Mouse (Mus musculus): ENCODE measurements around the gene Fndc3c1. TPM values are rescaled to one million over a fixed set of nuclear protein-coding genes. Genes with fewer than 3 reads are reported as not detected.
A peak's percentile ranks its signal among the peaks of the same experiment; 100 is the strongest.
"Not testable (repeated sequence)": the region's sequence is repeated elsewhere in the genome, so short reads cannot be mapped to it uniquely, and the experiment has no call there.

The Fndc3c1 gene
- polyA plus RNA-seq (2015; fragmentation: Nextera tagmentation; extraction: Ambion mirVana): 0.71 and 1.1 TPM in 2 replicates

GRCm38 (mm10) chrX:106485101-106485651 lies at the start of gene Fndc3c1:
Gene Fndc3c1 (minus strand): TSS chrX:106485401.
- Histone ChIP-seq H3K9ac (peak within 1 kb of the TSS; percentile 38; the same call in 1 of the 2 replicates), H3K4me3 (peak within 1 kb of the TSS; percentile 55), H3K9me3 (replicated peaks) (no peaks in the 10 kb centered on the region), H3K36me3 (no peaks in the 10 kb centered on the region), H3K4me1 (replicated peaks) (no peaks in the 10 kb centered on the region), H3K4me2 (peak within 1 kb of the TSS; percentile 81), H3K27ac (no peak within 1 kb of the TSS), H3K27me3 (peaks cover 6% of the 10 kb centered on the region; the same call in 1 of the 2 replicates)
- WGBS: 15% methylated on average over 31 of the region's 39 CpGs
- ATAC-seq (replicated peaks; ENCODE audit: insufficient number of reproducible peaks, insufficient read depth, low FRiP score, low read depth): peak; percentile 81

- H3K36me3 ChIP-seq: no peaks in the 10 kb centered on the region
- no peak overlapping the region for H3K4me2 ChIP-seq
- H3K9ac ChIP-seq: no peak overlapping the region
- no peak for ATAC-seq (replicated peaks; ENCODE audit: insufficient number of reproducible peaks, insufficient read depth, low FRiP score, low read depth)
- no peak overlapping the region for H3K27ac ChIP-seq
- 37% methylated on average over 10 of the region's 10 CpGs for WGBS
- H3K4me3 ChIP-seq: no peak overlapping the region
- no peaks in the 10 kb centered on the region for H3K4me1 ChIP-seq (replicated peaks)
- peaks cover 6% of the 10 kb centered on the region; the same call in 1 of the 2 replicates for H3K27me3 ChIP-seq
- no peaks in the 10 kb centered on the region for H3K9me3 ChIP-seq (replicated peaks)
Observed at GRCm38 (mm10) chrX:106486451-106486850, 1.2 kb upstream of the Fndc3c1 start.

DNA sequence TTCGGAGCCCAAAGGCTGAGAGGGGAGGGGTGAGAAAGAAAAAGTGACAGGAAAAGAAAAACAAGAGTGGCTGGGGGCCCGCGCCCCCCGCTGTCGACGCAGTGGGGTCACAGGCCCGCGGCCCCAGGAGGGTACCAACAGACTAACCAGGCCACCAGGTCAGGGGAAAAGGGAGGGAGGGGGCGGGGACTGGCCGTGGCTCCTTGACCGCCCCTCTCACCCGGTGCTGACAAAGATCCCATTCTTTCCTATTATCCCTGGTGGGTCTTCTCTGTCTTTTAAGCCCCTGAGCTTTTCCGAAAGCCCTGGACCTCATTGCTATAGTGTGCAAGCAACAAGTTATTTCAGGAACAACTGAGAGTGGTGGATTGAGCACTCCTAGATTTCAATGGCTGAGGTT lies 470 bp upstream of the Fndc3c1 start:
- peak overlapping the region; percentile 55 for H3K4me3 ChIP-seq
- H3K4me2 ChIP-seq: peak overlapping the region; percentile 81
- peaks cover 6% of the 10 kb centered on the region; the same call in 1 of the 2 replicates for H3K27me3 ChIP-seq
- H3K4me1 ChIP-seq (replicated peaks): no peaks in the 10 kb centered on the region
- 11% methylated on average over 13 of the region's 13 CpGs for WGBS
- H3K9ac ChIP-seq: 0 out of 2 replicates have a peak overlapping the region, but pooled peaks have one; percentile 38
- no peak overlapping the region for H3K27ac ChIP-seq
- no peaks in the 10 kb centered on the region for H3K36me3 ChIP-seq
- ATAC-seq (replicated peaks; ENCODE audit: insufficient number of reproducible peaks, insufficient read depth, low FRiP score, low read depth): 0 out of 2 replicates have a peak, but pooled peaks have one; percentile 39
- H3K9me3 ChIP-seq (replicated peaks): no peaks in the 10 kb centered on the region

DNA sequence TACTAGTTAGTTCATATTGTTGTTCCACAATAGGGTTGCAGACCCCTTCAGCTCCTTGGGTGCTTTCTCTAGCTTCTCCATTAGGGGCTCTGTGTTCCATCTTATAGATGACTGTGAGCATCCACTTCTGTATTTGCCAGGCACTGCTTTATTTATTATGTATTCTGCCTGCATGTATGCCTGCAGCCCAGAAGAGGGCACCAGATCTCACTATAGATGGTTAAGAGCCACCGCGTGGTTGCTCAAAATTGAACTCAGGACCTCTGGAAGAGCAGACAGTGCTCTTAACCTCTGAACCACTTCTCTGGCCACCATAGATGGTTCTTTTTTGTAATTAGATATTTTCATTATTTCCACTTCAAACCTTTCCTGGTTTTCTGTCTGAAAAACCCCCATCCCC lies 5.3 kb downstream of the Fndc3c1 start:
- not testable (repeated sequence) for ATAC-seq (replicated peaks; ENCODE audit: insufficient number of reproducible peaks, insufficient read depth, low FRiP score, low read depth); H3K36me3 ChIP-seq; H3K4me3 ChIP-seq; H3K4me1 ChIP-seq (replicated peaks); H3K4me2 ChIP-seq; H3K9ac ChIP-seq; H3K9me3 ChIP-seq (replicated peaks); H3K27ac ChIP-seq; H3K27me3 ChIP-seq
- WGBS: 41% methylated on average over 2 of the region's 2 CpGs

DNA sequence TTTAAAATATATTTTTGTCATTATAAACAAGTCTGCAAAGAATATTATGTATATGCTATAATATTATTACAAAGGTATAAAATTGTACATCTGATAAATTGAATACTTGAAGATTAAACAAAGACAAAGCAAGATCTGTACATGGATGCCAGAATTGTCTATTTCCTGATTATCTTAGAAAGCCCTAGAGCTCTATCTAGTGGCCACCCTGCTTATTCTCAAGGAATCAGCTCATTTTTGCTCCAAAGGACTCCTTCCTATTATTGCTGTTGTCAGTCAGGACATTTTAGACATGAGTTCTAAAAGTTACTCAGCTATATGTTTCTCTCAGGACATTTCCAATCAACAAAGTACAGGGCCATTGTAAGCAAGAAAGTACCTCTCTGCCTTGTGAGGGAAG lies 99.9 kb downstream of the Fndc3c1 start:
- Histone ChIP-seq H3K27me3 (no peaks in the 10 kb centered on the region), H3K9ac (no peak overlapping the region), H3K36me3 (no peaks in the 10 kb centered on the region), H3K4me2 (no peak overlapping the region), H3K4me3 (no peak overlapping the region), H3K9me3 (replicated peaks) (no peaks in the 10 kb centered on the region), H3K27ac (no peak overlapping the region), H3K4me1 (replicated peaks) (no peaks in the 10 kb centered on the region)
- ATAC-seq (replicated peaks; ENCODE audit: insufficient number of reproducible peaks, insufficient read depth, low FRiP score, low read depth): no peak

GRCm38 (mm10) chrX:106380608-106381007 lies 104.6 kb downstream of the Fndc3c1 start:
- Histone ChIP-seq H3K9me3 (replicated peaks) (no peaks in the 10 kb centered on the region), H3K4me1 (replicated peaks) (no peaks in the 10 kb centered on the region), H3K27ac (no peak overlapping the region), H3K4me3 (no peak overlapping the region), H3K36me3 (no peaks in the 10 kb centered on the region), H3K27me3 (no peaks in the 10 kb centered on the region), H3K9ac (no peak overlapping the region), H3K4me2 (no peak overlapping the region)
- ATAC-seq (replicated peaks; ENCODE audit: insufficient number of reproducible peaks, insufficient read depth, low FRiP score, low read depth): no peak

Small RNAs within 50 kb of the gene (microRNA-seq; reads per million reads assigned to microRNA genes)
- gene Gm27428: not detected

Other genes with a start within 250 kb of the Fndc3c1 start
- not detected in 2 replicates for gene Fnd3c2, start 230.0 kb downstream of the Fndc3c1 start, polyA plus RNA-seq (2015; fragmentation: Nextera tagmentation; extraction: Ambion mirVana)
- 0.15 TPM in 1 of 2 replicates, not detected in the other for gene Gm5127, start 97.8 kb upstream of the Fndc3c1 start, polyA plus RNA-seq (2015; fragmentation: Nextera tagmentation; extraction: Ambion mirVana)
- 1.5 and 2.2 TPM in 2 replicates for gene Cysltr1, start 118.3 kb upstream of the Fndc3c1 start, polyA plus RNA-seq (2015; fragmentation: Nextera tagmentation; extraction: Ambion mirVana)